Mouse (Mus musculus) 416B (cell line): ENCODE results near the gene 1700109H08Rik.
"Not testable (repeated sequence)": the region's sequence is repeated elsewhere in the genome, so short reads cannot be mapped to it uniquely, and the experiment has no call there.

Experiments
- DNase-seq: peaks from one replicate; pipeline ENCODE4 v3.0.0; 2011; ENCODE audit warnings: low read depth

Gene 1700109H08Rik

GRCm38 (mm10) chr5:3571266-3571665 lies at the start of gene 1700109H08Rik:
1700109H08Rik (plus strand) TSS chr5:3571566.
- DNase-seq, result no peak

DNA sequence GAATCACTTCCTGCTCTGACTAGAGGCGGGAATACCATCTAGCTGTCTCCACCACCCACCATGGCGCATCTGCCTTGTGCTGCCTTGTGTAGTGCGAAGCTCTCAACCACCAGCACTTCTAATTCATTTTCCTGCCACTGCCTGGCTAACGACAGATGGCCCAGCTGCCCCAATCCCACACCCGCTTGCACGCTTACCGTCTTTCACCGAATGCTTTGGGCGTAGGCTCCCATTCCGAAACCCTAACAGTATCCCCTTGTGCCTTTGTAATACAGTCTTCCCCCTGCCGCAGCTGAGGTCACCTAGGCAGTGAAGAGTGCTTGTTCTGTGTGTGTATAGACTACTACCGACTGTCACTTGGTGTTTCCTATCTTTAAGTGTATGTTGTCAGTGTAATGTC lies 49.6 kb upstream of the 1700109H08Rik start:
- no peak for DNase-seq

DNA sequence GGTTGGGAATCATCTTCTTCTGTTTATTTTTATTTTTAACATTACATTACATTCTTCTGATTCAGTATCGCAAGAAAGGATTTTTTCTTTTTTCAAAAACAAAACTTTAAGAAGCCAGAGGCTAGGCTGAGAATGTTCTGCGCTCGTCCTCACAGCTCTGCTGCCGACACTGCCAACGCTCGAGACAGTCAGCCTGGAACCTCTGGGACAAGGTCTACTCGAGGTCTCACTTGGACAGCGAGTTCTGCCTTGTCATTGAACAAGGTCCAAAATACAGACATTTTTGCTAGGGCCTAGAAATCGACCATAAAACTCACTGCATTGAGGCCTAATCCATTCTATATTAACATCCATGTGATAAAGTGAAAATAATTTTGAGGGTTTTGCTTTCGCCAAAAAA lies 48.5 kb upstream of the 1700109H08Rik start:
- DNase-seq, result no peak

GRCm38 (mm10) chr5:3527041-3527691 lies 44.2 kb upstream of the 1700109H08Rik start:
- DNase-seq, result peak; percentile 48

- no peak for DNase-seq
Observed at GRCm38 (mm10) chr5:3529585-3530189, 41.7 kb upstream of the 1700109H08Rik start.

GRCm38 (mm10) chr5:3532048-3532447 lies 39.3 kb upstream of the 1700109H08Rik start:
- not testable (repeated sequence) for DNase-seq

DNA sequence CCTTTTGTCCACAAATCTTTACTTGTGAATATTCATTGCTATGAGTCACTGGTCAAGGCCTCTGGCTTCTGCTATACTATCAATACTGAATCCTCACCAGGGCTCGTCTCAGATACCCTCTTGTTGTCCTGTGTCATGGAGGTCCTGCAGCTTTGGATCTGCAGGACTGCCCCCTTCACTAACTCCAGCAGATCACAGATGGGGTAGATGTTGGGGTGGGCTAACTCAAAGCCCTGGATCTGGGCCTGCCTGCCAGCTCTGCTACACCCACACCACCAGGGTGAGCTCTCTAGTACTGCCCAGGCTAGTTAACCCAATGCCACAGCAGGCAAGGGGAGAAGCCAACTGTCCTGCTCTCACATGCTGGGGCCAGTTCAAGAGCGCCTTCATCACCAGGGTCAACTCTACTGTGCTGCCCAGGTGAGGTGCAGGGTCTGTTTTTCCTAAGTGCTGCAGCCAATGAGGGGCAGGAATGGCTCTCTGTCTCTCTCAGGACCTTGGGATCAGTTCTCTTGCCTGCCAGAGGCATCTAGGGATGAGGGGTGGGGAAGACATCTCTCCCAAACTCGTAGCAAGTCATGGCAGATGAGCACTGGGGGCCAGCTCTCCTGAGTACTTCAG lies 34.7 kb upstream of the 1700109H08Rik start:
- DNase-seq, result no peak

DNA sequence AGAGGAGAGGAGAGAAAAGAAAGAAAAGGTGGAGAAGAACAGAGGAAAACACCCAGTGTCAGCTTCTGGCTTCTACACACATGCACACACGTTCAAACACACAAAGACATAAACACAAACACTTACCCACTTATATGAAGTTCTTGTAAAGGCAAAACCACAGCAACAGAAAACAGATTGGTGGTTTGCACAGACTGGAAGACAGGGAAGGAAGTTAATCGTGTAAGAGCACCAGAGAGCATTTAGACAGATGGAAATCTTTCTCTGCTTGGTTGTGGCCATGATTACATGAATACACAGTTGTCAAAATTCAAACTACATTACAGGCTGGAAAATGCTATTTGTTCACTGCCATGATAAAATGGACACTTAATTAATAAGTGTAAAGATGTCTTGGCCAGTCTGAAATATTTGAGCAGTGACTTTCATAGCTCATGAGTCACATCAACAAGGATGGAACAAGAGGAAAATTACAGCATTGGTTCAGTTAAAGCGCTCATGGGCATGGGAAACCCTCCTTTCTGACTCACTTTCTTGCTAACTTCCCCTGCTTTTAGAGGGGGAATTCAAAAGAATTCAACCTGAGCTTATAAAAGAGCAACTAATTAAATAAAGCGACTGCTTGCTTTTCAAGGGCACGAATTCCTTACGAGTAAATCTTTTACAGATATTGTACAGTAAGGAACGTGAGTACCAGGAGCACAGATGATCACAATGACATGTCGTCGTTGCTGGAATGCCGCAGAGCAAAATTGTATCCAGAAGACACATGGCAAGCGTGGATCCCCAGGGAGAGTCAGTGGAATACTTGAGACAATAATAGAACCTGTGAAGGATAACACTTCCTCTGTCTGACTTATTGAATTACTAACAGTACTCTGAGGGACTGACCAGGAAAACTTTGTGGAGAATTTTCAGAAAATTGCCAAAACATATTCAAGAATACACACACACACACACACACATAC lies 32.6 kb upstream of the 1700109H08Rik start:
- peak; percentile 69 for DNase-seq

- DNase-seq, result no peak
Observed at GRCm38 (mm10) chr5:3541871-3542270, 29.5 kb upstream of the 1700109H08Rik start.

DNA sequence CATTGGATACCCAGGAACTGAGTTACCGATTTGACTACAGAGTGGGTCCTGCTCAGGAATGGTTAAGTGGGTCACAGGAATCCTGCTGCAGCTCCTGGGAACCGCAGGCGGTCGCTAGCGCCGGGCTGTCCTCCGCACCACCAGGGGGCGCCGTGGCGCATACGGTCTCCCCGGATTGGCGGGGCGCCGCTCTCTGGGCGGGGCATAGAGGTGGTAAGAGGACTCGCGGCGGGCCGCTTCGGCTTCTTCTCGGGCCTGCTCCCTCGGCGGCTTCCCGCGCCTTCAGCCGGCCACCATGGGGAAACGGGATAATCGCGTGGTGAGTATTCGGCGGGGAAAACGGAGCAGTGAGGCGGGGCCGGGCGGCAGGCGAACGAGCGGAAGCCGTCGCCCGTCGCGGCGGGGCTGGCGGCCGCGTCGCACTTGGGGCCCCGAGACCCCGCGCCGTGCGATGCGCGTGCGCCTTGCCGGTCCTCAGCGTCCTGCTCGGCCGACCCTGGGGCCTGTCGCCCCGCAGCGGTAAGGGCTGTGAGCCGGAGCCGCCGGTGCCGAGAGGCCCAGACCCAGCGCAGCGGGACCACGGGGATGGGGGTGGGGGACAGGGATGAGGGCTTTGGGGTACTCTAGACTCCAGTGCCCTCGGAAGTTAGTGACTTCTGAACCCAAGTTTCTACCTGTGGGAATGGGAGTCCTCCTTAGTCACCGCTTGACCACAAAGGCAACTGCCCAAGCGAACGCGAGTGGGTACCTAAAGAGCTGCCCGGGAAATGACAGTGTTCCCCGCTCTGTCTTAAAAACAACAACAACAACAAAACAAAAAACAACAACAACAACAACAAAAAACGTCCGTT lies 27.5 kb upstream of the 1700109H08Rik start, which contains the start of gene Fam133b:
Gene Fam133b, plus strand, starts transcription at position 205 of the 851 bp plus-strand sequence.
- DNase-seq, result peak; percentile 92

DNA sequence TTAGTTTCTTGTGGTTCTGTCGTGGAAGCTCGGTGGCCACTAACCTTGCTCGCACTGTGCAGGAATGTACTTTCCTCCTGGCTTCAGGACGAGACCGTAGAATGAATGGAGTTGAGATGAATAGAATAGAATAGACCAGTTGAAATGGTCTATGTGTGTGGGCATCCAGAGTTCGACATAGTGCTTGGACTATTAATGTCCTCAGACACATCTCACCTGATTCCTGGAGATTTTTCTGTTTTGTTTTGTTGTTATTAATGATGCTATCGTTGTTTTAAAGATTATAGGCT lies 26.9 kb upstream of the 1700109H08Rik start:
- DNase-seq, result no peak

- no peak for DNase-seq
Observed at GRCm38 (mm10) chr5:3546226-3546625, 25.1 kb upstream of the 1700109H08Rik start.

GRCm38 (mm10) chr5:3551481-3551880 lies 19.9 kb upstream of the 1700109H08Rik start:
- no peak for DNase-seq

DNA sequence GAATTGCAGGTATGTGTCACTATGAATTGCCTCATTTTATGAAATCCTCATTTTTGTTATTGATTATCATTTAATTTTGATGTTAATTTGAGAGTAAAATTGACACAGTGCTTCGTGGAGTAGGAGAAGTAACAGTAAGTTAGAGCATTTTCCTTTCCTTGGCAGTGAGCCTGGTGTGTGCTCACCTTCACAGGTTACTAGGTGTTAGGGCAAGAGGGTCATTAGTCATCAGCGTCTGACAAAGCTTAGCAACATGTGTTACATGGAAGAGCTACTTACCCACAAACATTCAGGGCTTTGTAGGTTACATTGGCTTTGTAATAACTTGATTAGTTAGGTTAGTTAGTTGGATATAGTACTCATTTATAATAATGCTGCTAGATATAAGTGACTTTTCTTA lies 17.2 kb upstream of the 1700109H08Rik start:
- DNase-seq, result no peak

- DNase-seq, result no peak
Observed at GRCm38 (mm10) chr5:3574825-3575224, 3.5 kb downstream of the 1700109H08Rik start.

- peak; percentile 21 for DNase-seq
Observed at GRCm38 (mm10) chr5:3577939-3578338, 6.6 kb downstream of the 1700109H08Rik start.

DNA sequence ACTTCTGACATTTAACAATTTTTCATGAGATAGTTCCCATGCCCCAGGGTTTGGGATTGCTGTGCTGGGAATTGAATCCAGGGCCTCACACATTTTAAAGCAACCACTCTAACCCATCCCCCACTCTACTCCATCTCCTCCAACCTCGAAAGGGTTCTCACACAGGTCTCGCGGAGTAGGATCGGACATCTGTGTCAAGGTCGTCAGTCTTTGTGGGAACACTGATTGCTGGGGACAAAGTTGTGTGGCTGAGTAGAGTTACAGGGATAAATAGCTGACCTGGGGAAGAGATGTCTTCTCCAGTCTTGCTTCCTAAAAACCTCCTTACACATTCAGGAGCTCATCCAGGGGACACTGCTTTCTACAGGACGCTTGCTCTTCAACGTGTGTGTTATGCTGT lies 7.7 kb downstream of the 1700109H08Rik start:
- no peak for DNase-seq

GRCm38 (mm10) chr5:3595693-3596398 lies 24.5 kb downstream of the 1700109H08Rik start, which contains the start of gene Pex1:
Pex1 (plus strand) TSS chr5:3596066.
- DNase-seq, result peak; percentile 96

- DNase-seq, result peak; percentile 79
Observed at GRCm38 (mm10) chr5:3596399-3596766, 25.0 kb downstream of the 1700109H08Rik start, which contains the start of gene Rbm48. Rbm48 (minus strand) TSS chr5:3596585.

DNA sequence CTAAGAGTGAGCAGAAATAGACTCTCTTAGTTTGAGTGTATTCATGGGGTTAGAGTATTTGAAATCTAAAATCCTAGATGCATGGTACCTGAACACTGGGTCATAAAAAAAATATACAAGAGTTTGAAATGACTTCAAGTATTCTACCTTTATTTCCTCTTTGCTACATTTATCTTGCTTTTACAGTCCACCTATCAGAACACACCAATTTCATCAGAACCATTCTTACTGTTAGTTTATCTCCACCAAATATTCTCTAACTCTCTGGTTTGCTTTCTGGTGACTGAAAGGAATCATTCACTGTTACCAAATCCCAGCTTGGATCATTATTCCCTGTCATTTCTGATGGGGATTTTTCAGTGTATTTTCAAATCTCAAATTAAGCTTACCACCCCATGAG lies 25.8 kb downstream of the 1700109H08Rik start:
- no peak for DNase-seq

- DNase-seq, result no peak
Observed at GRCm38 (mm10) chr5:3598766-3599165, 27.4 kb downstream of the 1700109H08Rik start.
